Mouse (Mus musculus) cerebellum, adult 2 months (tissue): Measurements from ENCODE around the gene Apol7e. TPM values are rescaled to one million over a fixed set of nuclear protein-coding genes. Genes with fewer than 3 reads are reported as not detected.

Experiments used
- DNase-seq, 2 experiments: peaks; one replicate each; pipeline ENCODE4 v3.0.0; 2021
- H3K27ac ChIP-seq: fragments of 200-500 bp; 2 replicates; pipeline ENCODE4 v1.5.1; 2012; ENCODE audit warnings: low read length, control low read depth, inconsistent platforms; ENCODE audit not compliant: insufficient read depth
- H3K27me3 ChIP-seq: fragments of 200-500 bp; 2 replicates; pipeline ENCODE4 v1.6.1; 2012; ENCODE audit warnings: inconsistent platforms, mild to moderate bottlenecking, low read length, moderate library complexity; ENCODE audit not compliant: control insufficient read depth, insufficient read depth
- H3K4me1 ChIP-seq: fragments of 200-500 bp; 2 replicates; pipeline ENCODE4 v1.6.1; 2011; ENCODE audit warnings: low read length; ENCODE audit not compliant: control insufficient read depth, insufficient read depth
- H3K4me3 ChIP-seq: fragments of 200-500 bp; replicated peaks from 2 replicates; pipeline ENCODE3; 2011; ENCODE audit warnings: mild to moderate bottlenecking, low read depth, low read length, control low read depth; ENCODE audit not compliant: insufficient read depth
- CTCF ChIP-seq: fragments of 200-500 bp; IDR thresholded peaks from 2 replicates; pipeline ENCODE4 v1.5.1; 2011; ENCODE audit warnings: low read depth, mild to moderate bottlenecking, control low read depth, low read length, moderate library complexity, borderline replicate concordance; ENCODE audit not compliant: insufficient read depth
- POLR2A ChIP-seq: fragments of 200-500 bp; IDR thresholded peaks from 2 replicates; pipeline ENCODE4 v1.6.1; 2011; ENCODE audit warnings: low read length, control low read depth, borderline replicate concordance; ENCODE audit not compliant: insufficient read depth
- WGBS: fragments of 180-500 bp; shearing (Covaris S2); methylation state at CpG from one replicate; pipeline ENCODE4 v1.1.7; 2018; 5-methylcytosine and 5-hydroxymethylcytosine counted together
- polyA plus RNA-seq: library from polyadenylated mRNA; depleted of rRNA; stranded (reverse); fragments of >200 nt; gene quantifications from 2 replicates; pipeline ENCODE4 v1.2.3, GENCODE M21; 2012; rRNA removed

Apol7e gene
- polyA plus RNA-seq, 1 experiment = not detected

DNA sequence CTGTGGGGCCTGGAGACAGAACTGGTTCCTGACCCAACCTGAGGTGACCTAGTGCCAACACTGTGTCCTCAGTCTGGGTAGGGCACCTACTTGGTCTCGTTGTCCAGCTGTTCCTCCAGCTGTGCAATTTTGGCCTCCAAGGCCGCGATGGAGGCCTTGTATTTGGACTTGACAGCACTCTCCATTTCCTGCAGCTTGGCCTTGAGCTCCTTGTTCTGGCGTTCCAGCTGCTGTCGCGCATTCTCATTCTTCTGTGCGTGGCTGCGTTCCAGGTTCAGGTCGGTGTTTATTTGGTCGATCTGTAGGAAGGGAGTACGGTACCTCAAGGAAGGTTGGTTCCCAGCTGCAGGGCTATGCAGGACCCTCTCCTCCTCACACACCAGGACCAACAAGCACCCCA lies 65.0 kb downstream of the Apol7e start:
- H3K4me1 ChIP-seq = no peaks in the 10 kb centered on the region
- H3K4me3 ChIP-seq = no peak overlapping the region
- no peak for TF ChIP-seq POLR2A
- TF ChIP-seq CTCF = no peak
- H3K27me3 ChIP-seq = no peaks in the 10 kb centered on the region
- 51% methylated on average over 11 of the region's 11 CpGs for WGBS
- DNase-seq = no peak
- no peak overlapping the region for H3K27ac ChIP-seq

DNA sequence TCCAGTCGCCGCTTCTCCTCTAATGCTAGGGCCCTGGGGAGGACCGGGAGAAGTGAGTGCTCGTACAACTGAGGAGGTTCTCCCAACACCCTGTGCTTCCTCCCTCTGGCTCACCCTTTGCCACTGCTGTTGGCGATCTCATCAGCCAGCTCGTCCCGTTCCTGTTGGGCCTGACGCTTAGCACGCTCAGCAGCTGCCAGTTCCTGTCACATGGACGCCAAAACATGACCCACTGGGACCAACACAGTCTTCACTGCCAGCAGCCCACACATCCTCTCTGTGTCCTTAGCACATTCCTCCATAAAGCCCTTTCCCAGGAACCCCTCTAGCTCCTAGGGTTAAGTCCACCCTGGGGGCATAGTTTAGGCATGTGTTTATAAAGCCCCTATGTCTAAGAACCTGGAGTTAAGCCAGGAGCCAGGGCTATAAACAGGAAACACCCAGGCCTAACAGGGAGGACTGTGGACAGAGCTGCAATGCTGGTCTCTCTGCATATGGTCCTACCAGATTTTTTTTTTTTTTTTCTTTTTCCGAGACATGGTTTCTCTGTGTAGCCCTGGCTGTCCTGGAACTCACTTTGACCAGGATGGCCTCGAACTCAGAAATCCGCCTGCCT lies 65.8 kb downstream of the Apol7e start:
- no peaks in the 10 kb centered on the region for H3K27me3 ChIP-seq
- no peak overlapping the region for H3K27ac ChIP-seq
- 27% methylated on average over 13 of the region's 13 CpGs for WGBS
- no peaks in the 10 kb centered on the region for H3K4me1 ChIP-seq
- TF ChIP-seq POLR2A (no peak), CTCF (no peak)
- no peak for DNase-seq
- H3K4me3 ChIP-seq = no peak overlapping the region

DNA sequence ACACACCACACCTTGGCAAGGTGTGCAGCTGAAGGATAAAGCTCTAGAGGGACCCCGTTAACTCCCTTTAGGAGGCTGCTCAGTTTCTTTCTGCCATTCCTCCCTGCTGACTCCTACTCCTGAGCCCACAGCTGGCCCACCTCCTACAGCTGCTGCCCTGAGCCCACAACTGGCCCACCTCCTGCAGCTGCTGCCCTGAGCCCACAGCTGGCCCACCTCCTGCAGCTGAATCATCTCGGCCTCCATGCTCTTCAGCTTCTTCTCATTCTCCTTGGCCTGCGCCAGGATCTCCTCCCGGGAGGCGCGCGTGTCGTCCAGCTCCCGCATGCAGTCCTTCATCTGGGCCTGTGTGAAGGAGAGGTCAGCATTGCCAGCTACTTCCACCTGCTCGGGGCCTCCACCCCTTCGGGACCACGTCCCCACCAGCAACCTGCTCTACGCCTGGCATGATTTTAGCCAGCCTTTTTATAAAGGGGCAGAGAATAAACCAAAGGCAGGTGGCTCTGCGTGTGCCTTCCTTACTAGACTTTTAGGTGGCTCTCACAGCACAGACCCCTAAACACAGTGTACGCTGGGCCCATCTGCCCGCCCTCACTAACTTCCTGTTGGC lies 66.9 kb downstream of the Apol7e start:
- Histone ChIP-seq H3K27me3 (no peaks in the 10 kb centered on the region), H3K4me1 (no peaks in the 10 kb centered on the region), H3K27ac (no peak overlapping the region), H3K4me3 (no peak overlapping the region)
- TF ChIP-seq CTCF = no peak
- TF ChIP-seq POLR2A = no peak
- DNase-seq = no peak
- 67% methylated on average over 16 of the region's 16 CpGs for WGBS

DNA sequence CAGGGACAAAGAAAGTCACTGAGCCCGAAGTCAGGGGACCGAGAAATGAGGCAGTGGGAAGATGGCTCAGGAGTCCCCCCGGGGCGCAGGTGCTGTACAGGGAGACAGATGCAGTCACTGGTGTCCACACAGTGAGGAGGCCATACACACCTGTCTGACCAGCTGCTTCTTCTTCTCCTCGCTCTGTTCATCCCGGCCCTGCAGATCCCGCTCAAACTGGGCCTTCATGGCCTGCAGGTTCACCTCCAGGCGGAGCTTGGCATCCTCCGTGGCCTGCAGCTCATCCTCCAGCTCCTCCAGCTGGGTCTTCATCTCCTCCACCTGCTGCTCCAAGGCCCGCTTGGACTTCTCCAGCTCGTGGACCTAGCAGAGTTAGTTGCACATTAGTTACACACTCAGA lies 68.3 kb downstream of the Apol7e start:
- 77% methylated on average over 11 of the region's 11 CpGs for WGBS
- no peak overlapping the region for H3K27ac ChIP-seq
- H3K4me1 ChIP-seq = no peaks in the 10 kb centered on the region; the same call in 1 of the 2 replicates
- no peak for DNase-seq
- H3K4me3 ChIP-seq = no peak overlapping the region
- H3K27me3 ChIP-seq = no peaks in the 10 kb centered on the region
- TF ChIP-seq CTCF (no peak), POLR2A (no peak)

Other genes starting within 250 kb of the Apol7e start
- gene Apol10a, start 221.8 kb upstream of the Apol7e start, polyA plus RNA-seq = not detected in 2 replicates
- not detected in 2 replicates for gene Apol11a, start 190.6 kb upstream of the Apol7e start, polyA plus RNA-seq
- gene Apol7c, start 165.5 kb upstream of the Apol7e start, polyA plus RNA-seq = not detected in 2 replicates
- not detected in 2 replicates for gene 1700025B11Rik, start 137.0 kb upstream of the Apol7e start, polyA plus RNA-seq
- 0.17 and 0.31 TPM in 2 replicates for gene Apol10b, start 102.7 kb upstream of the Apol7e start, polyA plus RNA-seq
- not detected in 2 replicates for gene Gm36245, start 99.6 kb upstream of the Apol7e start, polyA plus RNA-seq
- 0.13 TPM in 1 of 2 replicates, not detected in the other for gene Apol11b, start 55.6 kb upstream of the Apol7e start, polyA plus RNA-seq
- gene Apol9b, start 30.2 kb downstream of the Apol7e start, polyA plus RNA-seq = 0.35 and 0.41 TPM in 2 replicates
- gene Apol8, start 58.1 kb downstream of the Apol7e start, polyA plus RNA-seq = 6.9 and 8.2 TPM in 2 replicates
- gene Myh9, start 143.3 kb downstream of the Apol7e start, polyA plus RNA-seq = 44.2 and 45.2 TPM in 2 replicates
- gene Txn2, start 230.1 kb downstream of the Apol7e start, polyA plus RNA-seq = 221 and 225 TPM in 2 replicates